Mouse (Mus musculus): ENCODE results near the gene Zcrb1.

GRCm38 (mm10) chr15:93371838-93372237 lies 26.3 kb downstream of the Zcrb1 start:
- TF ChIP-seq CTCF (conservative IDR thresholded peaks at IDR 0.05 in 1 of 2, IDR thresholded peaks at IDR 0.05 in 1 of 2; ENCODE audit: low read depth in 2 of 2, low read length in 2 of 2) (peak in 1 of 2 experiments; percentile 29; a peak in 2 of 4 replicates), EP300 (IDR thresholded peaks at IDR 0.05; ENCODE audit: low read length) (no peak), MYC (IDR thresholded peaks at IDR 0.05; ENCODE audit: low read depth, low read length) (no peak), POLR2A (IDR thresholded peaks at IDR 0.05; ENCODE audit: low read depth, low read length) (no peak), GABPA (IDR thresholded peaks at IDR 0.05; ENCODE audit: insufficient replicate concordance, low read depth, low read length) (no peak), MXI1 (IDR thresholded peaks at IDR 0.05; ENCODE audit: low read depth, low read length) (no peak), MEF2A (IDR thresholded peaks at IDR 0.05; ENCODE audit: borderline replicate concordance, low read depth, low read length) (no peak), CHD2 (IDR thresholded peaks at IDR 0.05; ENCODE audit: low read length) (no peak), TBP (conservative IDR thresholded peaks at IDR 0.05; ENCODE audit: low read depth, low read length) (no peak), SMC3 (IDR thresholded peaks at IDR 0.05; ENCODE audit: low read depth, low read length) (peak; percentile 10; the same call in 1 of the 2 replicates), TCF12 (IDR thresholded peaks at IDR 0.05; ENCODE audit: low read depth, low read length) (no peak), MAFK (IDR thresholded peaks at IDR 0.05; ENCODE audit: insufficient replicate concordance, low read length) (no peak)

Data from CH12.LX (cell line).